Mouse (Mus musculus) right cerebral cortex, postnatal 25 days (tissue): ENCODE measurements around the gene Tuba1c.
"Not testable (repeated sequence)": the region's sequence is repeated elsewhere in the genome, so short reads cannot be mapped to it uniquely, and the experiment has no call there.

ENCODE experiments used
- DNase-seq: peaks from one replicate; pipeline ENCODE4 v3.0.0; 2022

Tuba1c gene

DNA sequence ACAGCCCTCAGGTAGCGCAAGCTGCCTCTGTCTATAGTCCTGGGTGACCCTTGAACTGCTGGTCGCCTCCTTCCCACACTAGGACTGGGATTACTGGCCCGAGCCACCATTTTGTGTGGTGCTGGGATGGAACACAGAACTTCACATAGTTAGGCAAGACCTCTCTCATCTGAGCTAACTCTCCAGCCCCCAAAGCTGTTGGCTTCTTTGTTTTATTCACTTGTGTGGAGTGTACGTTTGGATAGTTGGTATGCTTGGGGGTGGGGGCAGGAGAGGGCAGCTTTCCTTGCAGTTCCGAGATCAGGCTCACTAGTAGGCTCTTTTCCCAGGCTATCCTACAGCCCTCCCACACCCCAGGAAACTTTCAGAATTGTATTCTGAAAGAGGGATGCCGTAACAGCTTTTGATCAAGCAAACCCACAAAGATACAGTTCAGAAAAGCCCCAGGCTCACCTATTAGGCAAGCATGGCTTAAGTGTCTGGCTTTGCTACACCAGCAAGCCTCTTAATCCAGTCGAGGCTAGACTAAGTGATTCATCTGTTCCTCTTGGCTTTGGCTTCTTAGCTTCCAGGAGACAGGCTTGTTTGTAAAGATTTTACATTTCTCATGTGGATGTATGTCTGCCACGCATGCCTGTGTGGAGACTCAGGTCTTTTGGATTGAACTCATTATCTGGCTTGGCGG lies 2.5 kb downstream of the Tuba1c start:
- DNase-seq = no peak

DNA sequence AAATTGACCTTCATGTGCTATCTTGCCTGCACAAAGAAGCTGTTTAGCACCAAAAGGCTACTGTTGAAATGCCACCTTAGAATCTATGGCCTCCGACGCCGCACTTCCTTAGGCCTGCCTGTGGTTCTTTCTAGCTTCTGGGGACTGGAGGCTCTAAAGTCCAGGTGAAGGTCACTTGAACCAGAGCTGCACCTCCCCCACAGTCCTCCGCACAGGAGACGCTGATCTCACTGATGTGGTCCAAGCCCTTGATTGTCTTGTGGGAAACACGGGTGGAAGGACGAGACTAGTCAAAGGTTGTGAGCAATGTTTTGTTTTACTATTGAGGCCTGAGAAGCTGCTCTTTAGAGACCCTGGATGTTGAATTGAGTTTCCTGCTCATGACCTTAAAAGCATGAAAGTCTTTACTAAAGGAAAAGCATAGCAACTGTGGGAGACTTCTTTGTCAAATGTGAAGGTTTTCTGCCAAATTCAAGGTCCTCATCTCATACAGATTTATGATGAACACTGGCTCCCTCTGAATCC lies 3.1 kb downstream of the Tuba1c start:
- DNase-seq = no peak

DNA sequence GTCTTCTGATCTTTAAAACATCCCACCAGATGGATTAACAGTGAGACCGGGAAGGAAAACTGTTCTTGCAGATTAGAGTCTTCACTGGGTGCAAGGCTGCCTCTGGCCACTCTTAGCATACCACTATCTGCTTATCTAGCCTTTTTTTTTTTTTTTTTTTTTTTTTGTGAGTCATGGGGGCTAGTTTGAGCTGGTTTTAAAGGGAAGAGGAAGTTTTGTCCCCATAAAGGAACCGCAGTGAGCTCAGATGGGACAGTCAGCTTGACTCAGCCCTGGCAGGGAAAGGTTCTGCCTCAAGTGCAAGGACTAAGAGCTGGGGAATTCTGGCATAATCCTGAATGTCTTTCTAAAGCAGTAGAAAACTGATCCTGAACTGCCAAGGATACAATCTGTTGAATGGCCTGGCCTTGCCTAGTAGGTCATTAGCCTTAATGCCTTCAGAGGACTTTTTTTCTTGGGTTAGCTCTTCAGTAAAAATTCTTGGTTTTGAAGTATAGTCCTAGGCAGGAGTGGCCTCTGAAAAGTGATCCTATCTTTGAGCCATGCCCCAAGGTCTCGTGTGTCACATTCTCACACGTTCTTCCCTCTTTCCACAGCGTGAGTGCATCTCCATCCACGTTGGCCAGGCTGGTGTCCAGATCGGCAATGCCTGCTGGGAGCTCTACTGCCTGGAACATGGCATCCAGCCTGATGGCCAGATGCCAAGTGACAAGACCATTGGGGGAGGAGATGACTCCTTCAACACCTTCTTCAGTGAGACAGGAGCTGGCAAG lies 4.0 kb downstream of the Tuba1c start:
- DNase-seq = no peak

DNA sequence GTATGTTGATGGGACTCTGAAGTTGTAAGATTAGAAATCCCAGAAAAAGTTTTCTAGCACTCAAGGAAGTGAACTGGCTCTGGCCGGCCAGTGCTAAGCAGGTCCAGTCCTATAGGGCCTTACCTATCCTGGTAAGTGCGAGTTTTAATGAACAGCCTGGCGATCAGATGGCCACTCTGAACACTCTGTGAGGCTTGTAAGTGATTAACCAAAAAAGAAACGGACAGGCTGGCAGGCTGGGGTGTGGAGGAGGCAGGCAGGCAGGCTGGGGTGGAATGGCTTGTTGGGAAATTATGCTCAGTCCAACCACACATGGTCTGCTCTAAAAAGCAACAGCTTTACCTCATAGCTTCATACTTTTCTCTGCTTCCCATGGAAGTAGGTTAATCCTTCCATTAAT lies 5.7 kb downstream of the Tuba1c start:
- DNase-seq = peak; percentile 50

DNA sequence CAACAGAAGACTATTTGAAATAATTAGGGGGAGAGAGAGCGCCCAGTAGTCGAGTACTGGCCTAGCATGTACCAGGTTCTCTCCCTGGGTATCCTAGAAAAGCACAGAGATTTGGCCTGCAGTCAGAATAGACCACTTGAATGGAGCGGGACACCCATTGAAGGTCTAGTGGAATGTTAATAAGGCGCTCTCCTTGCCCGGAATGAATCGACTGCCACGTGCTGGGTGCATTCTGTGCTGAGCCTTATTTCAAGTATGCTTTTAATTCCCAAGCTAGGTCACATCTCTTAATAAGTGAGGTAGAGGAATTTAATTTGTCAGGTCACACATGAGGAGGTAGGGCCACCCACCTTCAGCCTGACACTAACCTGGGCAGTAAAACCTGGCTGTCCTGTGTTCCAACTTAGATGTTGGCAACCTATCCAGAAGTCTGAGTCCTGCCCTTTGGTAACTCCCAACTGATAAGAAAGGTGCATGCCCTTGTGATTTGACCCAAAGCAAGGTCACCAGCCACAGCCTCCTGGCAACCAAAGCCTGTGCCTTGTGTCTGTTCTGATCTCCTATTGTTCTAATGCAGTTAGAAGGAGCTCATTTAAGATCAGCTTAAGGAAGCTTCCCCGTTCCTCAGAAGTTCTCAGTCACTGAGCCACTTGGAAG lies 6.7 kb downstream of the Tuba1c start:
- DNase-seq = no peak

DNA sequence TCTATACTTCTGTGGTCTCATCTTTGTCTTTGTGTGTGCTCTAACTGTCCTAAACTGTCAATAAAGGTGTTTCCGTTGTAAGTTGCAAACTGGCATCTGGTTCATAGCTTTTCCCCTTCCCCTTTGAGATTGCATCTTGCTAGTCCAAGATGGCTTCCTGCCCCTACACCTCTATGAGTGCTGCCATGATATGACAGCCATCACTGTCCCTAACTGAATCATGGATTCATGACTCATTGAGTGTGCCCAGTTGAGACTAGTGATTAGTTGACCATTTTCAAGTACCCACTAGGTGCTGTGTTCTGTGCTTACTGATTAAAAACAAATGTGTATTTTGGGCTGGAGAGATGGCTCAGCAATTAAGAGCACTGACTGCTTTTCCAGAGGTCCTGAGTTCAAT lies 8.3 kb downstream of the Tuba1c start:
- DNase-seq = no peak

DNA sequence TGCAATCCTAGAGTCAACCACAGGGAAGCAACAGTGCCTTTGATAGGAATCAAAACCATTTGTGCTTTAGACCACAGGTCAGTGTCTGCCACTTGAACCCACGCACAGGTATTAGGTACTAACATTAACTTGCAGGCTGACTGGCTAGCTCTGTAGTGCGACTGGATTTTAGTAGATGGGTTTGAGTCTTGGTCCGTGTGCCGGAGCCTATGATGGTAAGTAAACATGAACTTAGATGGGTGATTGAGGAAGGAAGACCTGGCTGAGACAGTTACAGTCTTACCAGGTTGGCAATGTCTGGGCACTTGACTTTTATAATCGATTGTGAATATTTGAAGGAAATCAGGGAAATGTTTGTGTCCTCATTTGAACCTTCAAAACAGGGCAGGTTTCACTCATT lies 9.1 kb downstream of the Tuba1c start:
- no peak for DNase-seq

DNA sequence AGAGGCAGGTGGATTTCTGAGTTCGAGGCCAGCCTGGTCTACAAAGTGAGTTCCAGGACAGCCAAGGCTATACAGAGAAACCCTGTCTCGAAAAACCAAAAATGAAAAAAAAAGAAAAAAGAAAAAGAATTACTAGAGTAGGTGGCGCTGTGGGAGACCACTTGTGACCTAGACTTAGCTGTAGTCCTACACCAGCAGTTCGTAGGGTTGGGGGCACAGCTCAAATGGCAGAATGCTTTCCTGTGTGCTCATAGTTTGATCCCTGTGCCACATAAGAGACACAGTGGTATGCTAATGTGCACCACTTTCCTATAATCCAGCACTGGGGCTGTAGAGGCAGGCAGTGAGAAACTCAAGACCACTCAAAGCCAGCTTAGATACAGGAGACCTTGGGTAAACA lies 9.6 kb downstream of the Tuba1c start:
- no peak for DNase-seq

DNA sequence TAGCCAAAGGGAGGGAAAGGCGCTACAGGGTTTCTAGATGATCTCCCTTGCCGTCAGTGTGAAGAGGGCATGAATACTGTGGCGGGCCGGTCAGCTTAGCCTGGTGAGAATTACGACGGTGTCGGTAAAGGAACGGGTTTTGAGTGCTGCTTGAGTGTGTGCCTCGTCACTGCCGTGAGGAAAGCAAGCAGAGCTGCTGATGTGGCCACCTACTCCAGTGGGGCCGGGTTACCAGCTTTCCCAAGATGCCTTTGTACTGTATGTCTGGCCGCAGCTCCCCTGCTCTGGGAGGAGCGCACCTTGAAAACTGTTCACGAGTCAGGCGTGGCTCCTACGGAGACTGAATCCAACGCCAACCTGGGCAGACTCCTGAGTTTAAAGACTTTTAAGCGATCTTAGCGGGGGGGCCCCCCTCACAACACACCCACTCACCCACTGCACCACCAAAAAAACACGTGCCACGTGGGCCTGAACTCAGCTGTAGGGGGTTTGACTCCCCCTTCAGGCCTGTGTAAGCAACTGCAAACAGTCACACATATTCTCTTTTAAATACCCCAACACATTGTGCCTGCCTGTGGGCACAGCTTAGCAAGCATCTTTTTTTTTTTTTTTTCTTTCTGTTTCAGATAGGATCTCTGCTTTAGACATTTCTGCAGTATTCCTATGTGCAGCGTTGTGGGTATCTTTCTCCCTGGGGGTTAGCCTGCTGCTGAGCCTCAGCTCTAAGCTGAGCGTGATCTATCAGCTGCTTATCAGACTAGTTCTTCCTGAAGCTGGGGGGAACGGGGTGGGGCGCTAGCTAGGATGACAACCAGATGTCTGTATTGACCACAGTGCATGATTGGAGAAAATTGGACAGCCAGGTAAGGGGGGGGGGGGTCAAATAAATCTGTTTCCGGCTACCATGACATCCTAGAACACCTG lies 10.6 kb downstream of the Tuba1c start:
- no peak for DNase-seq

DNA sequence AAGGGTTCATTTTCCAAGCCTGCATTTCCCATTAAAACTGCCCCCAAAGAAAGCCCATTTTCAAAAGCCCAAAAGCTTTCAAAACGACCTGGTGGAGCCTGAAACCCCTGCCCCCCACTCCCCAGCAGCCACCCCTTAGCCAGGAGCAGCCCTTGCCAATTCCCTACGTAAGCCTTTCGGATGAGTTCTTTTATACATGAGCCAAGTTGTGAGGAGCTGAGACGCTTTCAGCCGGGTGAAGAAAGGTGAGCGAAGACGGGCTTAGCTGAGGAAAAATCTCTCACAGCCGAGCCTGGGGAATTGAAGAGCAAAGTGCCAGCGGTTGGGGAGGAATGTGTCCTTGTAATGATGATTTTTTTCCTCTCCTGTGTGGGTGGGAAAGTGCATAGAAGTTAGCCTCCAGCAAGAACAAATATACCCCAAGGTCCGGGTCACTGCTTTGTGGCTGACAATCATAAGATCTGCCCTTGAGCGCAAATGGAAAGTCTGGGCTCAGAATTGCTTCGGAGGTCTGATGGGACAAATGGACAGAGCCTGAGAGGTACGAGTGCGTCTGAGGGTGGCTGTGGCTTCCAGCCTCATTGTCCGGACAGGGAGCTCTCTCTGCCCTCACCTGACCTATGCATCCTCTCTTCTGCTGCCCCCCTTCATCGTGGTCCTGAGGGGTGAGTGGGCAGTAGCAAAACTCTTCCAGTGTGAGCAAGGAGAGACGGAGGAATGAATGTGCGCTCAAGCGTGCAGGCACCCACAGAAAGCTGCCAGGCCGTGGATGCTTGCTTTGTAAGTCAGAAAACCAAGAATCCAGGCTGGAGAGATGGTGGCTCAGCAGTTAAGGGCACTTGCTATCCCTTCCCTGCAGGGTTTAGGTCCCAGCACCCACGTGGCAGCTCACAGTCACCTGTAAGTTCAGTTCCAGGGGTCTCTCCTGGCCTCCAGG lies 11.5 kb downstream of the Tuba1c start:
- DNase-seq = no peak

DNA sequence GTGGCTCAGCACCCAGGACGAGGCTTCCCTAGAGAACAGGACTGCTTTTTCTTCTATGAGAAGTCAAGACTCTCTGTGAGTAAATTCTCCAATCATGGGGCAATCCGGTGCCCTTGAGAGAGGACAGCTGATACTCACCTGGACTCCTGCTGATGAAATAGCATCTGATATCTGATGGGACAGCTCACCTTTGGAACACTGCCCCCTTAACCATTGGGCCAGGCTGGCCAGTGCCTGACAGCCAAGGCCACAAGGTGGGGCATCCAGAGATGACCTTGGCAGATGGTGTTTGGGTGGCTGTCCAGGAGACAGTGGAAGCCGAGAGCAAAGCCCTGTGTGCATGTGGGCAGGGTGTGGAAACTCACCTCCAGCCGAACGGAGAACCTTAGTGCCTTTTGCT lies 12.6 kb downstream of the Tuba1c start:
- no peak for DNase-seq

DNA sequence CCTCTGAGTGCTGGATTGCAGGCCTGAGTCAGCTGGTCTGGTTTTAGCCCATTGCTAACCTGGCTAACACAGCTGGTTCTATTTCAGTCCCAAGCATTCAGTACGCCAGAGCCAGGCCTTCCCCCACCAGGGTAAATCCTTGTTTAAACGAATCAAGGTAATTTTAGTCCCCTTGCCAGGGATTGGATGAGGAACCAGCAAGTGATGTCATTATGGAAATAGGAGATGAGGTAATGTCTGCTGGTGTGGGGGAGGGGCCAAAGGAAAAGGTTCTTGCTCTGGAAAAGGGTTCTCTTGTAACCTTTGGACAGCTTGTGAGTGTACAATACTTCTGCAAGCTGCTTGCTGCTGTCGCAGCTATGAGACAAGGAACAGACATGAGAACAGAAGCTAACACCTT lies 15.2 kb downstream of the Tuba1c start:
- no peak for DNase-seq

DNA sequence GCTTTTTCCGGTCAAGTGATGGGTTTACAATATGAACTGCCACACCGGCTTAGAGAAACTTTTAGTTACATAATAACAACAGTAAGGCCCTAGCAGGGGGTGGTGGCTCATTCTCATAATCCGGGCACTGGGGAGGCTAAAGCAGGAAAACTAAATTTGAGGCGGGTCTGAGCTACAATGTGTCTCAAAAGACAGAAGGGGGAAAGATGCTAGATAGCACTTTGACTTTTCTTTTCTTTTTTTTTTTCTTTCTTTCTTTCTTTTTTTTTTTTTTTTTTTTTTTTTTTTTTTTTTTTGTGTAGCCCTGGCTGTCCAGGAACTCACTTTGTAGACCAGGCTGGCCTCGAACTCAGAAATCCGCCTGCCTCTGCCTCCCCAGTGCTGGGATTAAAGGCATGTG lies 16.0 kb downstream of the Tuba1c start:
- not testable (repeated sequence) for DNase-seq

DNA sequence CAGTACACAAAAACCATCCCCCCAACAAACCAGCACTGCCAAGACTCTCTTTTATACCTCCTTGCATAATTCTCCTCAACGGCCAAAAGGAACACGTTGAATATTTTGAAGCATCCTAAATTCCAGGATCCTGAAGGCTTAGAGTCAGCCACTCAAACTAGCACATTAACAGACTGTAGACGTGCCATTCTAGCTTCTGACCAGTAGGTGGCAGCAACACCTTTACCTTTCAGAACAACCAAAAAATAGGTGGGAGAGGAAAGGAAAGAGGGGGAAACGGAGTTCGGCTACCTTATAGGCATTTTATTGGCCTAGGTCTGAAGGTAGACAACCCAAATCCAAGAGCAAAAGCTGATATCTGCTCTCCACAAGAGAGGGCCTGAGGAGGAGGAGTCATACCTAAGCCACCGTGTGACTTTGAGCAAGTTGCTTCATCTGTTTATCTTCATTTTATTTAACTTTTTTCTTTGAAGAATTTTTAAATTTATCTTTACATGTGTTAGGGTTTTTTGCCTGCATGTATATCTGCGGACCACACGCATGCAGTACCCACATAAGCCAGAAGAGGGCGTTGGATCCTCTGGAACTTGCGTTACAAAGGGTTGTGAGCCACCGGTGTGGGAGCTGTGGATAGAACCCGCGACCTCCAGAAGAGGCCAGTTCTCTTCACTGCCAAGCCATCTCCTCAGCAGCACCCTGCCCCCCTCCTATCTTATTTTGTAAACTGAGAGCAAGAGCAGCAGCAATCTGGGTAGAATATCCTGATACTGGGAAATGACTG lies 20.0 kb downstream of the Tuba1c start:
- DNase-seq = no peak

DNA sequence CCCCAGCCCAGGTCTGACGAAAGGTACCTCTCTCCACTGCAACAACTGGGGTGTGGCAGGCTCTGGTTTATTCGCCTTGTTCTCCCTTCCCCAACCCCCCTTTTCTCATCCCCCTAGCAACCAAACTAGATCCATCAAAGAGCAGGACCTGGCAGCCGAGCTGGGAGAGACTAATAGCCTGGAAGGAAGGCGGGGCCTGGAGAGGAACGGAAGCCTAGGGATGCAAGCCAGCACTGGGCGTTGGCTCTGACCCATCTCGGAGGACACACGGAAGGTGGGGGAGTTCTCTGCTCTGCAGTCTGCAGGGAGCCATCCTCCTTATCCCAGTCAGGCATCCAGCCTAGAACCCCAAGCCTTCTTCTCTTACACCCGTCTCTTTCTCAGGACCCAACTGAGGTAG lies 23.7 kb downstream of the Tuba1c start:
- no peak for DNase-seq

DNA sequence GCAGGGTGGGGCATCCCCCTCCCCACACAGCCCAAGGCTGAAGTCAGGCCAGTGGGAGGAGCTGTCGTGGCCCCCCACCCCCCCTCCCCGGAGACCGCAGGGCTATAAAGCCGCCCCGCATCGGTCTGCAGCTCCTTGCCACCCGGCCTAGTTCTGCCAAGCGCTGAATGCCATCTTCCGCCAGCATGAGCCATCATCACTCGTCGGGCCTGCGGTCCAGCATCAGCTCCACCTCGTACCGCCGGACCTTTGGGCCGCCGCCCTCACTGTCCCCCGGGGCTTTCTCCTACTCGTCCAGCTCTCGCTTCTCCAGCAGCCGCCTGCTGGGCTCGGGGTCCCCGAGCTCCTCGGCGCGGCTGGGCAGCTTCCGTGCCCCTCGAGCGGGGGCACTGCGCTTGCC lies 25.3 kb downstream of the Tuba1c start, which contains the start of gene Prph:
Gene Prph, plus strand, starts transcription at position 135 of the 400 bp plus-strand sequence.
- no peak for DNase-seq

DNA sequence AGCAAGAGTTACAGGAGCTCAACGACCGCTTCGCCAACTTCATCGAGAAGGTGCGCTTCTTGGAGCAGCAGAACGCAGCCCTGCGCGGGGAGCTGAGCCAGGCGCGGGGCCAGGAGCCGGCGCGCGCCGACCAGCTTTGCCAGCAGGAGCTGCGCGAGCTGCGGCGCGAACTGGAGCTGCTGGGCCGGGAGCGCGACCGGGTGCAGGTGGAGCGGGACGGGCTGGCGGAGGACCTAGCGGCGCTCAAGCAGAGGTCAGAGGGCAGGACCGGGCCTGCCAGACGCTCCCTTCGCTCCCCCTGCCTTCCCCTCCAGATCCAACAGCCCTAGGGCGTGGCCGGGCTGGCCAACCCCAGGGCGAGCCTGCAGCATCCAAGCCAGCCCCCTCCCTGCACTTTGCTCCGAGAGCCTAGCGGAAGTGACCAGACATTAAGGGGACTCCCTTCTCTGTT lies 25.8 kb downstream of the Tuba1c start:
- peak; percentile 52 for DNase-seq

DNA sequence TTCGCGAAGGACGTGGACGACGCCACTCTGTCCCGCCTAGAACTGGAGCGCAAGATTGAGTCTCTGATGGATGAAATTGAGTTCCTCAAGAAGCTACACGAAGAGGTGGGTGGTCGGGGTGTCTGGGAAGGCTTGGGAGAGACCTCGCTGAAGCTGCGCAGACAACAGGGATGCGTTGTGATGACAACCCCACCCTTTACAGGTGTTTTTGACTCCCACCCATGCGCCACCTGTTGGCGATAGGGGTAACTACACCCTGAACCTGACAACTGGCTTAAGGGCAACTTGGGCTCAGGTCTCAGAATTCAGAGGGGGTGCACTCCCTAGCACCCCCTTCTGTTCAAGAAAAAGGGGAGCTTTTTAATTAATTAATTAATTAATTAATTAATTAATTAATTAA lies 26.6 kb downstream of the Tuba1c start:
- no peak for DNase-seq

DNA sequence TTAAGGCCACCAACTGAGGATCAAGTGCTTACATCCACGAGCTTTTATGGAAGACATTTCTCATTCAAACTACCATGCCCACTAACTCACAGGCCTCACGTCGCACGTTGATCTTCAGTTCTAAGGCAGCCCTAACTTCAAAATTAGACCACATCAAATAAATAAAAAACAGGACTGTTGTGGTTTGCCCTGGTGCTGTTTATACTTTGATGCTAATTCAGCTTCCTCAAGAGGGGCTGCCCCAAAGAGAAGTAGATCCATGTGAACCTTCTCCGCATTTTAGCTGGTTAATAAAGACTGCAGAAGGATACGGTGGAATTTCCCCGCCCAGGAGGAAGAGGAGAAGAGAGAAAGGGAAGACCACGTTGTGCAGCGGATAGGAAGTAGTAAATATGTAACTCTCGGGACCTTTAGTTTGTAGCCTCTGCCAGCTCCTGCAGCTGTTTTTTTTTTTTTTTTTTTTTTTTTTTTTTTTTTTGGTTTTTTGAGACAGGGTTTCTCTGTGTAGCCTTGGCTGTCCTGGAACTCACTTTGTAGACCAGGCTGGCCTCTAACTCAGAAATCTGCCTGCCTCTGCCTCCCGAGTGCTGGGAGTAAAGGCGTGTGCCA lies 36.0 kb downstream of the Tuba1c start:
- no peak for DNase-seq

DNA sequence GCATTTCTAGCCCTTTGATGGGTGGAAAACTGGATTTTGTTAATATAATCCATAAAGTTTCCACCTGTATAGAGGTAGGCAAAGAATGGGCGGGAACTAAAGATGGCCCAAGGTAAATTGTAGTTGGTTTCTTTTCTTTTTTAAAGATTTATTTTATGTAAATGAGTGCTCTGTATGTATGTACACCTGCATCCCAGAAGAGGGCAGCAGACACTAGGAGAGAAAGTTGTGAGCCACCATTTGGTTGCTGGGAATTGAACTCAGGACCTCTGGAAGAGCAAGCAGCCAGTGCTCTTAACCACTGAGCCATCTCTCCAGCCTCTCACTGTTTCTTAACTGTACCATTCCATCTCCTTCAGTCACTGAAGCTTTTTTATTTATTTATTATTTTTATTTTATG lies 42.3 kb downstream of the Tuba1c start:
- DNase-seq = no peak
